Mouse (Mus musculus) midbrain, postnatal 0 days (tissue): ENCODE results near the gene Tap2. TPM values are rescaled to one million over a fixed set of nuclear protein-coding genes. Genes with fewer than 3 reads are reported as not detected.

Experiments used
- ATAC-seq: fragments of 200-750 bp; cut with Nextera tagmentation; 2 replicates; pipeline ENCODE4 v1.8.0; 2017; ENCODE audit warnings: moderate number of reproducible peaks, mild to moderate bottlenecking, moderate TSS enrichment, moderate library complexity; ENCODE audit not compliant: low FRiP score
- DNase-seq: peaks from one replicate; pipeline ENCODE4 v3.0.0-alpha.2; 2015; ENCODE audit warnings: low spot score
- H3K27ac ChIP-seq: fragments of 300-500 bp; sonication (generic); 2 replicates; pipeline ENCODE4 v1.5.1; 2014; ENCODE audit warnings: low read depth, mild to moderate bottlenecking, low read length, mixed read lengths
- H3K27me3 ChIP-seq: fragments of 300-500 bp; sonication (generic); 2 replicates; pipeline ENCODE4 v1.6.1; 2014; ENCODE audit warnings: low read length, control low read depth, mixed read lengths; ENCODE audit not compliant: insufficient read depth
- H3K36me3 ChIP-seq: fragments of 300-500 bp; sonication (generic); 2 replicates; pipeline ENCODE4 v1.6.1; 2014; ENCODE audit warnings: low read length, control low read depth, mixed read lengths; ENCODE audit not compliant: insufficient read depth
- H3K4me1 ChIP-seq: fragments of 300-500 bp; sonication (generic); 2 replicates; pipeline ENCODE4 v1.6.1; 2014; ENCODE audit warnings: mild to moderate bottlenecking, control low read depth, antibody characterized with exemption, low read length, mixed read lengths; ENCODE audit not compliant: insufficient read depth
- H3K4me2 ChIP-seq: fragments of 300-500 bp; sonication (generic); 2 replicates; pipeline ENCODE4 v1.6.1; 2014; ENCODE audit warnings: low read depth, mild to moderate bottlenecking, low read length, mixed read lengths; ENCODE audit not compliant: poor library complexity, severe bottlenecking
- H3K4me3 ChIP-seq: fragments of 300-500 bp; sonication (generic); 2 replicates; pipeline ENCODE4 v1.5.1; 2014; ENCODE audit warnings: low read depth, mild to moderate bottlenecking, low read length, moderate library complexity
- H3K9ac ChIP-seq: fragments of 300-500 bp; sonication (generic); replicated peaks from 2 replicates; pipeline ENCODE4 v1.6.1; 2014; ENCODE audit warnings: mild to moderate bottlenecking, low read length, moderate library complexity, mixed read lengths; ENCODE audit not compliant: poor library complexity, severe bottlenecking
- H3K9me3 ChIP-seq: fragments of 300-500 bp; sonication (generic); 2 replicates; pipeline ENCODE4 v1.6.1; 2016; ENCODE audit warnings: low read length, control low read depth
- CTCF ChIP-seq: IDR thresholded peaks from 2 replicates; pipeline ENCODE4 v1.5.1; 2016; ENCODE audit warnings: antibody characterized with exemption, mild to moderate bottlenecking
- WGBS: fragments of 180-500 bp; shearing (Covaris S2); extraction: QIAGEN DNeasy Blood & Tissue Kit; methylation state at CpG from one replicate; pipeline ENCODE4 v1.1.7; 2014; 5-methylcytosine and 5-hydroxymethylcytosine counted together
- polyA plus RNA-seq: library from polyadenylated mRNA; unstranded; fragments of >200 nt; fragmentation: Nextera tagmentation; extraction: Ambion mirVana; gene quantifications from 2 replicates; pipeline ENCODE4 v1.2.1, GENCODE M21; 2015
- total RNA-seq: library from RNA; depleted of rRNA; stranded (reverse); fragments of >200 nt; gene quantifications from 2 replicates; pipeline ENCODE4 v1.2.3, GENCODE M21; 2014

Gene Tap2
- total and polyA plus RNA-seq, 2 experiments from 2014 or later = 2.0 to 4.2 TPM

DNA sequence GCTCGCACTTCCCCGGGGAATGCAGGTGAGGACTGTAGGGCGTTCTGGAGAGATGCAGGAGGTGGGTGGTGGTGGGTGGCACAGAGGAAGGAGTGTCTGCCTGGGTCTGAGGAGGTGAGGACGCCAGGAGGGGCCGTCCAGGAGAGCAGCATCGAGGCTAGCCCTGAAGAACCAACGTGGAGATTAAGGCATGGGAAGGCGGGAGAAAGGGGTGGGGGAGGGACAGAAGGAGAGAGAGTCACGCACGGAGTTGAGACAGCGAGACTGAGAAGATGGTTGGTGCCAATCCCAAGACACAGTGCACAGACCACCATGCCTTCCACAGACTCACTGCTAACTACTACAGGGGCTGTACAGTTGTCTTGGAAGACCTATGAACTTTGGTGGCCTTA is 4.8 kb upstream of the Tap2 start:
- Histone ChIP-seq H3K27ac (no peak overlapping the region), H3K9me3 (no peaks in the 10 kb centered on the region), H3K4me1 (no peaks in the 10 kb centered on the region), H3K4me3 (peak overlapping the region; percentile 43), H3K4me2 (peak overlapping the region; percentile 82), H3K36me3 (no peaks in the 10 kb centered on the region), H3K27me3 (peaks cover 31% of the 10 kb centered on the region), H3K9ac (no peak overlapping the region)
- TF ChIP-seq CTCF = no peak
- DNase-seq (no peak), ATAC-seq (no peak)
- WGBS = 7% methylated on average over 11 of the region's 11 CpGs

DNA sequence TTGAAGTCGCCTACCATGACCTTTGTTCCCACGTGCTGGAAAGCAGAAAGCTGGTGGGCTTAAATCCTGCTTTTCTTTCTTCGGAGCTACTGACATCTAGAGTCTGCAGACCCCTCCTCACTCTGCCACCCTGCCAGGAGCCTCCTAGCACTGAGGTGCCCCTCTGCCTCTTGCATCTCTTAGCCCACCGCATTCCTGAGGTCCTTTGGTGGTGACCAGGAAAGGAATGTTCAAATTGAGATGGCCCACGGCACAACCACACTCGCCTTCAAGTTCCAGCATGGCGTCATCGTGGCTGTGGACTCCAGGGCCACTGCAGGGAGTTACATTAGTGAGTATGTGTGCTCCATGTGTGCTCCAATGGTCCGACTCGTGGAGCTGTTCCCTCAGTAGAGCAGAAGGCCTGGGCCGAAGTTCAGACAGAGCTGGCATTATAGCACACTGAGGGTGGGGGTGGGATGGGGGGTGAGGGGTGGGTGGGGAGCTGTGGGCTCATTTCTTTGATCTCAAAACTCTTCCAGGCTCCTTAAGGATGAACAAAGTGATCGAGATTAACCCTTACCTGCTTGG is 4.2 kb upstream of the Tap2 start:
- Histone ChIP-seq H3K36me3 (no peaks in the 10 kb centered on the region), H3K4me2 (no peak overlapping the region), H3K4me1 (no peaks in the 10 kb centered on the region), H3K27me3 (peaks cover 33% of the 10 kb centered on the region), H3K9ac (no peak overlapping the region), H3K4me3 (no peak overlapping the region), H3K9me3 (no peaks in the 10 kb centered on the region), H3K27ac (no peak overlapping the region)
- TF ChIP-seq CTCF = no peak
- no peak for ATAC-seq
- no peak for DNase-seq
- WGBS = 68% methylated on average over 12 of the region's 12 CpGs

DNA sequence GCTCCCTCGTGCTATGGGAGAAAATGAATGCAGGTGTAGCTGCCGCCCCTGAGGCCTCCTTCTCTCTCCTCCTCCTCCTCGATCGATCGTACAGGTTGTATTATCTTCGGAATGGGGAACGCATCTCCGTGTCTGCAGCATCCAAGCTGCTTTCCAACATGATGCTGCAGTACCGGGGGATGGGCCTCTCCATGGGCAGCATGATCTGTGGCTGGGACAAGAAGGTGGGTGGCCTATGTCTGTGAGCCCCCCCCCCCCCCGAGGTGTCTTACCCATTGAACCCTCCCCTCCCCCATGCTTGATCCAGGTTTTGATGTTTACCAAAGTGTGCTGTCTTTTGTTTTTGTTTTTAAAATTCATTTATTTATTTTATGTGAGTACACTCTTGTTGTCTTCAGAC is 3.3 kb upstream of the Tap2 start:
- Histone ChIP-seq H3K9me3 (no peaks in the 10 kb centered on the region), H3K4me1 (no peaks in the 10 kb centered on the region; the same call in 1 of the 2 replicates), H3K27ac (no peak overlapping the region), H3K4me2 (no peak overlapping the region), H3K9ac (no peak overlapping the region), H3K36me3 (no peaks in the 10 kb centered on the region), H3K4me3 (no peak overlapping the region), H3K27me3 (peaks cover 36% of the 10 kb centered on the region)
- DNase-seq (no peak), ATAC-seq (no peak)
- WGBS = 85% methylated on average over 10 of the region's 10 CpGs
- TF ChIP-seq CTCF = no peak

DNA sequence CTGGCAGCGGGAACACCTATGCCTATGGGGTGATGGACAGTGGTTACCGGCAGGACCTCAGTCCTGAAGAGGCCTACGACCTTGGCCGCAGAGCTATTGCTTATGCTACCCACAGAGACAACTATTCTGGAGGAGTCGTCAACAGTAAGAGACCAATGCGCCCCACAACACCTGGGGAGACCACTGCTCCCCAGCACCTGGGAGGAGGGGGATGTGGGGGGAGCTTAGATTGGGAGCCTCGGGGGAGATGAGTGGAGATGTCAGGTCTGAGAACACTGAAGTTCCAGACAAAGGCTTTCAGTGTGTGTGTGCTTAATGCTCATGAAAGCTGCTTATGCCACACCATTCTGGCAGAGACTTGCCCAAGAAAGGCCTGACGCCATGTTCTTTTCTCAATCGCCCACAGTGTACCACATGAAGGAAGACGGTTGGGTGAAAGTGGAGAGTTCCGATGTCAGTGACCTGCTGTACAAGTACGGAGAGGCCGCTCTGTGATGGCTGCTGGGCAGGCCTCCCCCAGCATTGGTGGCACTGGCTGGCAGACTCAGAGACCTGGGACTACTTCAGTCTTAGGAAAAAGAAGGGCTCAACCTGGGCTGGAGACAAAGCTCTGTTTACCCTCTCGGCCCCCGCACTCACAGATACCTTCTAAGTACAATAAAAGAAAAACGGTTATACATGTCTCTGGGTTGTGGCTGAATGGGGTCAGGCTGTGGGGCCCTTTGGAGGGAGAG is 2.4 kb upstream of the Tap2 start:
- no peak overlapping the region for H3K4me3 ChIP-seq
- H3K9me3 ChIP-seq = no peaks in the 10 kb centered on the region
- DNase-seq = no peak
- WGBS = 85% methylated on average over 16 of the region's 16 CpGs
- H3K4me1 ChIP-seq = no peaks in the 10 kb centered on the region; the same call in 1 of the 2 replicates
- H3K36me3 ChIP-seq = no peaks in the 10 kb centered on the region
- no peak overlapping the region for H3K4me2 ChIP-seq
- H3K9ac ChIP-seq = no peak overlapping the region
- H3K27me3 ChIP-seq = peaks cover 34% of the 10 kb centered on the region
- TF ChIP-seq CTCF = no peak
- no peak for ATAC-seq
- H3K27ac ChIP-seq = no peak overlapping the region

DNA sequence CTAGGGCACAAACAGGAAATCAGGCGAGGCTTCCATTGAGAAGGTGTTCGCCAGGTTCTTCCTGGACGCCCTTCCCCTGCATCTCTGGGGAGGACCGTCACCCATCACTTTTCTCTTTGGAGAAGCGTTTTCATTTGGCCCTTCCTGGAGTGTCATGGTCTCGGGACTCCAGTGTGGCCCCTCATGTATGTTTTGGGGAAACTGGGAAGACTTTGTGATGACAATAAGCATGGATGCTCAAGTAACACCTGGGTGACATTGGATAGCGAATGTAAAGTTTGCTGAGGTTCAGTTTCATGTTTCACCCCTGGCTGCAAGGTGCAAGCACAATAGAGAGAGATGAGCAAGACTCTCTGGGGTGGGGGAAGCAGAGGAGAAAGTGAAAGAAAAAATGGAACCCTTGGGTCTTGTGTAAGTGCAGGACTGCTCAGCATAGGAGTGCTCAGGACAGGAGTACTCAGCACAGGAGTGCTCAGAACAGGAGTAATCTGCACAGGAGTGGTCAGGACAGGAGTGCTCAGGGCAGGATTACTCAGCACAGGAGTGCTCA is 1.7 kb upstream of the Tap2 start:
- no peak overlapping the region for H3K9ac ChIP-seq
- no peaks in the 10 kb centered on the region for H3K9me3 ChIP-seq
- H3K27me3 ChIP-seq = peaks cover 33% of the 10 kb centered on the region
- H3K27ac ChIP-seq = no peak overlapping the region
- 72% methylated on average over 7 of the region's 7 CpGs for whole genome bisulfite sequencing
- TF ChIP-seq CTCF = no peak
- H3K4me1 ChIP-seq = no peaks in the 10 kb centered on the region; the same call in 1 of the 2 replicates
- no peak overlapping the region for H3K4me3 ChIP-seq
- DNase-seq = no peak
- H3K36me3 ChIP-seq = no peaks in the 10 kb centered on the region
- no peak overlapping the region for H3K4me2 ChIP-seq
- ATAC-seq = no peak
